Mouse (Mus musculus): ENCODE data around the gene Ccdc124.

Ccdc124 gene

GRCm38 (mm10) chr8:70873364-70873985, at the start of gene Ccdc124:
Gene Ccdc124 (minus strand): TSS chr8:70873935.
- peak; percentile 82 for DNase-seq (ENCODE audit: low read depth)

- no peak for DNase-seq (ENCODE audit: low read depth)
These were observed 46.6 kb upstream of the Ccdc124 start for GRCm38 (mm10) chr8:70920049-70920922.

- no peak for DNase-seq (ENCODE audit: low read depth)
These were observed 41.0 kb upstream of the Ccdc124 start for GRCm38 (mm10) chr8:70914704-70915103.

GRCm38 (mm10) chr8:70913523-70913922, 39.8 kb upstream of the Ccdc124 start:
- no peak for DNase-seq (ENCODE audit: low read depth)

- no peak for DNase-seq (ENCODE audit: low read depth)
These were observed 39.2 kb upstream of the Ccdc124 start for GRCm38 (mm10) chr8:70912955-70913354.

GRCm38 (mm10) chr8:70911596-70911995, 37.9 kb upstream of the Ccdc124 start:
- no peak for DNase-seq (ENCODE audit: low read depth)

GRCm38 (mm10) chr8:70907518-70907917, 33.8 kb upstream of the Ccdc124 start:
- DNase-seq (ENCODE audit: low read depth): no peak

- DNase-seq (ENCODE audit: low read depth): no peak
These were observed 32.3 kb upstream of the Ccdc124 start, which contains the start of gene Map1s for GRCm38 (mm10) chr8:70905831-70906736. Gene Map1s (plus strand): TSS chr8:70905932.

GRCm38 (mm10) chr8:70905463-70905830, 31.7 kb upstream of the Ccdc124 start:
- no peak for DNase-seq (ENCODE audit: low read depth)

- DNase-seq (ENCODE audit: low read depth): no peak
These were observed 30.8 kb upstream of the Ccdc124 start for GRCm38 (mm10) chr8:70904532-70904931.

- DNase-seq (ENCODE audit: low read depth): no peak
These were observed 29.8 kb upstream of the Ccdc124 start for GRCm38 (mm10) chr8:70903582-70903981.

- no peak for DNase-seq (ENCODE audit: low read depth)
These were observed 29.4 kb upstream of the Ccdc124 start for GRCm38 (mm10) chr8:70903112-70903511.

- DNase-seq (ENCODE audit: low read depth): no peak
These were observed 28.5 kb upstream of the Ccdc124 start for GRCm38 (mm10) chr8:70902211-70902610.

- no peak for DNase-seq (ENCODE audit: low read depth)
These were observed 27.2 kb upstream of the Ccdc124 start for GRCm38 (mm10) chr8:70900872-70901387.

- DNase-seq (ENCODE audit: low read depth): no peak
These were observed 25.5 kb upstream of the Ccdc124 start for GRCm38 (mm10) chr8:70899226-70899625.

GRCm38 (mm10) chr8:70898661-70899198, 25.0 kb upstream of the Ccdc124 start:
- DNase-seq (ENCODE audit: low read depth): no peak

GRCm38 (mm10) chr8:70897681-70898413, 24.1 kb upstream of the Ccdc124 start:
- DNase-seq (ENCODE audit: low read depth): no peak

GRCm38 (mm10) chr8:70897021-70897680, 23.4 kb upstream of the Ccdc124 start, which contains the start of gene Rpl18a:
Gene Rpl18a (minus strand): TSS chr8:70897412.
- peak; percentile 98 for DNase-seq (ENCODE audit: low read depth)

- no peak for DNase-seq (ENCODE audit: low read depth)
These were observed 22.7 kb upstream of the Ccdc124 start for GRCm38 (mm10) chr8:70896316-70897020.
